Mouse (Mus musculus): ENCODE measurements around the gene Abca8a.

DNA sequence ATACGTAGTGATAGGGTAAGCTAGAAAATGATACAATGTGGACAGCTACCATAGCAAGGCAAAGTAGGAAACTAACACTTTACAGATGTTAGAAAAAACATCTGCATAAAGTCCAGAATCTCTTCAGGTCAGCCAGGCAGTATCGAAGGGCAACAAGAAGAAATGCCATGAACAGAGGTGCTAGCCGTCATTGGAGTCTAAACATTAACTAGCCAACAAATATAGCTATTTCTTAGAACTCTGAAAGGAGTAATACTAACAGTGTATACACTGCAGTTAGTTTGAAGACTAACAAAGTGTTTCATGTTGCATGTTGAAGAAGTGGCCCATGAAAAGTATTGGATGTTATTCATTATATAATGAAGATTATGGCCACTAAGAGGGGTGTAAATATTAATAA lies 23.6 kb downstream of the Abca8a start:
- no peak for TF ChIP-seq CTCF (IDR thresholded peaks at IDR 0.05; ENCODE audit: low read depth)
- no peak for TF ChIP-seq EP300 (IDR thresholded peaks at IDR 0.05; ENCODE audit: low read depth)

Measured in liver, embryonic 14.5 days (tissue).